Mouse (Mus musculus) brain, embryonic 14.5 days (tissue): ENCODE measurements around the gene Olfr926.

Source experiments
- CTCF ChIP-seq: fragments of 200-500 bp; IDR thresholded peaks from 2 replicates; pipeline ENCODE4 v1.5.1; 2012; ENCODE audit warnings: inconsistent platforms, mild to moderate bottlenecking, moderate library complexity, borderline replicate concordance; ENCODE audit not compliant: insufficient read depth, insufficient read length; ENCODE audit errors: extremely low read depth
- POLR2A ChIP-seq: fragments of 200-500 bp; IDR thresholded peaks from 2 replicates; pipeline ENCODE4 v1.6.1; 2012; ENCODE audit warnings: mild to moderate bottlenecking, inconsistent platforms, borderline replicate concordance; ENCODE audit not compliant: poor library complexity, insufficient read depth, insufficient read length, severe bottlenecking; ENCODE audit errors: extremely low read depth

DNA sequence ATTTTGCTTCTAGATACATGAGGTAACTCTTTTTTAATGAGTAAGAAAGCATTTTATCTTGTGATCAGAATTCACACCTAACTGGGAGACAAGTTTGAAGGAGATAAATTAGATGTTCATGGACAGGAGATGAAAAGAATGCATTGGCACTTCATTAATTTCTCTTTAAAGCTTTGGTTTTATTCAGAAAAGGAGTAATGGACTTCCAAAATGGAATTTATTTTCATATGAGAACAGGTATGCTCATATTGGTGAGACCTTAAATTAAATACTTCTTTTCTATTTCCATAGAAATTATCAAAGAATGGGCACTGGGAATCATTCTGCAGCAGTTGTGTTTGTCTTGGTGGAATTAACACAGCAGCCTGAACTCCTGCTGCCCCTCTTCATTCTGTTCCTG, 22.2 kb upstream of the Olfr926 start, which contains the start of gene Olfr26:
- no peak for TF ChIP-seq CTCF
- no peak for TF ChIP-seq POLR2A
